Mouse (Mus musculus): ENCODE results near the gene Spice1. TPM values are rescaled to one million over a fixed set of nuclear protein-coding genes. Genes with fewer than 3 reads are reported as not detected.

Gene Spice1
- polyA plus RNA-seq (2015; fragmentation: Nextera tagmentation; extraction: Ambion mirVana), result 11.0 and 11.1 TPM in 2 replicates

DNA sequence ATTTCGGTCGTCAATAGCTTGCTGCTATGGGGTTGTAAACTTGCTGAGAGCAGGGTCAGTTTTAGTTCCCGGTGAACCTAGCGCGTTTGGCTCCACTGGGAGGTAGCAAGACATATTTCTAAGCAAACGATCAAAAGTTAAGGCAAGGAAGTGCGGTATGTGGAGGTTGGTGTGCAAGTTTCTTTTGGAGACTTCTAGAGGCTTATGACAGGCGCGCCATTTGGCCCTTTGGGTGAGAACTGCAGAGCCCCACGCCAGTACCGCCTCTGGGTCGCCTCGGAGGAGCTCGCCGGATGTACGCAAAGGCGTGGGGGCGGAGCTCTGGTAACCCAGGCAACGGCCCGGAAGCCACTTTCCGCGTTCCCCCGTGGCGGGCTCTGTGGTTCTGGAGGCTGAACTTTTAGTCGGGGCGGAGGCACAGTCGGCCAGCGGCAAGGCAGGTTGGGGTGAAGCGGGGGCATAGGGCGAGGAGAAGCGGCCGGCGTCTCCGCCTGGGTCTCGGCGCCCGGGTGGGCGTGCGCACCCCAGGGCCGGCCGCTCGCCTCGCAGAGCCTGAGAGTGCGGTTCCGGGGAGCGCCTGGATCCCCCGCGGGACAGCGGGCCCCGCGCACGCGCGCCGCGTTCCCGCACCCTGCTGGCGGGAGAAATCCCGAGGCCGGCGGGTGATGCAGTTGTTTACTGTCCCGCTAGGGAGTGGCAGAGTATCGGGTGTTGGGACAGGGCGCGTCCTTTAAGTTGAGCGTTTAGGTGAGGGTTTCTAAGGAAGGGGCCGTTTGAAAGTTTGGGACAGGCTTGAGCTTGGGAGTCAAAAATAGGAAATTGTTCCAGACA, at the start of gene Spice1:
Gene Spice1 (plus strand): TSS at position 51 of the 831 bp plus-strand sequence.

DNA sequence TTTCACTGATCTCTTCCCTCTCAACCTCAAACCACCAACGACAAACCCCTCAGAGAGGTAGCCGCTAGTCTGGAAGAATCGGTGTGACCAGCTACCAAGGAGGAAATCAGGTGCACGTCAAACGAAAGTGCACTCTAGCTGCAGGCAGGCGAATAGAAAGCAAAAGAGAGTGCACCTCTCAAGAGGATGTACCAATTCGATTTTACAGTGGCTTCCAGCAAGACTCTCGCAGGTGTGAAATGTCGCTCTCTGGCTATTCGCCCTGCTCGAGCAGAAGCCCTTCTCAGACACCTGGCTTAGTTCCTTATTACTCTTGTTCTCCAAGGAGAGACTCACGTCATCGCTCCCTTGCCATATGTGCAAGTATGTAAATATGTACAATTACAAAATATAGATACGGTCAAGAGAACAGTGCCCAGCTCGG, 14.0 kb upstream of the Spice1 start, which contains the start of gene Sidt1:
Gene Sidt1 (minus strand): TSS at position 336 of the 424 bp plus-strand sequence.

DNA sequence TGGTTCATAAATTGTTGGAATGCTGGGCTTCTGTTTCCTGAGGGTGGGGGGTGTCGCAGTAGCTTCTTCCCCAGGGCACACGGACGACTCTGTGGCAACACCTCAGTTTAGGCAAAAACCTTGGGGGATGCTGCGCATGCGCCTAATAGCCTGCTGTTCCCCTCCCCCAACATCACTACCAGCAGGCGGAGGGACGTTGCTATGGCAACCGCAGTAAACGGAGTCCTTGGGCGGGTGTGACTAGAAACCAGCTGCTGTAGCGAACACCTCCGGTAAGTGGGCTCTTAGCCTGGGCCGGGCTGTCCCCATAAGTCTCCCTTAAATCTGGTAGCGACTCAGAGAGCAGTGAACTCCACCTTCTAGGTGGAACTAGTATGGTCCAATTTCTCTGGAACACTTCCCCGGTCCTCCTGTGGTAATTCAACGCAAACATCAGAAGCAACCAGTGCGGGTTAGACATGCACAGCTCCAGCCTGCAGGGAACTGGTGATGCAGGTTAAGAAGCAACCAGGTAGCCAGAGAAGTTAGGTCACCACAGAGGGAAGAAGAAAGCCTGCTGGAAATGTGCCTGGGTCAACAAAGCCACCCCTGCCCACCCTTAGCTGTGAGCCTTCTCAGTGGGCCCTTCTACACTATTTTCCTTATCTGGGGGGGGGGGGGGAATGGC, 47.8 kb downstream of the Spice1 start, which contains the start of gene Cfap44:
Gene Cfap44 (plus strand): TSS at position 220 of the 667 bp plus-strand sequence.

Other genes starting within 250 kb of the Spice1 start
- gene Atp6v1a, start 207.4 kb upstream of the Spice1 start, polyA plus RNA-seq (2015; fragmentation: Nextera tagmentation; extraction: Ambion mirVana), result 25.1 and 25.4 TPM in 2 replicates
- 208 and 221 TPM in 2 replicates for gene Naa50, start 207.3 kb upstream of the Spice1 start, polyA plus RNA-seq (2015; fragmentation: Nextera tagmentation; extraction: Ambion mirVana)
- 4.8 and 5.2 TPM in 2 replicates for gene Usf3, start 173.9 kb upstream of the Spice1 start, polyA plus RNA-seq (2015; fragmentation: Nextera tagmentation; extraction: Ambion mirVana)
- gene Sidt1, start 13.9 kb upstream of the Spice1 start, polyA plus RNA-seq (2015; fragmentation: Nextera tagmentation; extraction: Ambion mirVana), result 0.16 and 0.53 TPM in 2 replicates
- 0.02 and 0.04 TPM in 2 replicates for gene Cfap44, start 47.7 kb downstream of the Spice1 start, polyA plus RNA-seq (2015; fragmentation: Nextera tagmentation; extraction: Ambion mirVana)
- gene Boc, start 211.8 kb downstream of the Spice1 start, polyA plus RNA-seq (2015; fragmentation: Nextera tagmentation; extraction: Ambion mirVana), result 7.5 and 8.0 TPM in 2 replicates

Measured in skeletal muscle tissue, postnatal 0 days (tissue).